Mouse (Mus musculus) layer of hippocampus, adult 2 months (tissue): ENCODE measurements around the gene Pcx. TPM values are rescaled to one million over a fixed set of nuclear protein-coding genes. Genes with fewer than 3 reads are reported as not detected.
A peak's percentile ranks its signal among the peaks of the same experiment; 100 is the strongest.

Experiments
- DNase-seq, 2 experiments: peaks; one replicate each; pipeline ENCODE4 v3.0.0; 2022; ENCODE audit warnings: low spot score in 2 of 2
- H3K27ac ChIP-seq: fragments of 200-600 bp; 2 replicates; pipeline ENCODE4 v1.8.1; 2022
- H3K4me3 ChIP-seq: fragments of 200-600 bp; 2 replicates; pipeline ENCODE4 v1.8.1; 2022; ENCODE audit warnings: mild to moderate bottlenecking
- CTCF ChIP-seq: fragments of 200-600 bp; conservative IDR thresholded peaks from 2 replicates; pipeline ENCODE4 v1.8.1; 2022; ENCODE audit warnings: antibody characterized with exemption, mild to moderate bottlenecking, moderate library complexity
- total RNA-seq, 2 experiments: library from RNA; stranded (reverse); gene quantifications; 2 replicates each; pipeline ENCODE4 v1.2.3; 2021

Pcx gene
- total RNA-seq, 2 experiments from 2014 or later = 64.1 to 76.0 TPM

DNA sequence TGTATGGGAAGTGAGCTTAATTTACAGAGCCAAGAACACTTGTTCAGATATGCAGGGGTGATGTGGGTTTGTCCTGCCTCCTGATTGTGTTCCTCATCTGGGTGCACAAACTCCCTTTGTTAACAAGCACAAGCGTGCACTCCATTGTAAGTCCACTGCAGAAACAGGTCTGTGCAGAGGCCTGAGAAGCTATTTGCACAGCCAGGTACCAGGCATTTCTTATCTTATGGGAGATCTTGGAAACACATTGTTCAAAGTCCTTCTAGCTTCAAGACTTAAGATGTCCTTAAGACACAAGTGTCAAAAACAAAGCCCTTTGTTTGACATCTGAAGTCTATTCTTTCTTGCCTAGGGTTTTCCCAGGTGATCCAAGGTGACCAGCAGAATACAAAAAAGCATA lies 5.4 kb upstream of the Pcx start:
- TF ChIP-seq CTCF = no peak
- no peak for DNase-seq
- H3K4me3 ChIP-seq = no peak overlapping the region
- no peak overlapping the region for H3K27ac ChIP-seq

DNA sequence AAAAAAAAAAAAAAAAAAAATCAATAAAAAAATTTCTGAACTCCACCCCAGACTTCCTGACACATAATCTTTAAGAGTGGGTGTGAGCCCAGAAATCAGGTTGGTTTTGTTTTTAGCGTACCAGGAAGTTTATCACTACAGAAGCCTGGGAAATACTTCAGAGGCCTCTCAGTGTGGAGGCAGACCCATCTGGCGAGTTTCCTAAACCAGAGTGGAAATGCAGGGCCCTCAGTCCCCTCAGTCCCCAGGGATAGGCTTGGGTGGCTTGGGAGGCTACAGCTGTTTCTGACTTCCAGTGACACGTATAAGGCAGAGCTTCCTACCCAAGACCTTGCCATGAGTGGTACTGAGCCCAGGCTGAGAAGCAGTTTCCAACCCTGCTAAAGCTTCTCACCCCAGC lies 2.5 kb upstream of the Pcx start:
- TF ChIP-seq CTCF = no peak
- H3K27ac ChIP-seq = no peak overlapping the region
- H3K4me3 ChIP-seq = no peak overlapping the region
- no peak for DNase-seq

DNA sequence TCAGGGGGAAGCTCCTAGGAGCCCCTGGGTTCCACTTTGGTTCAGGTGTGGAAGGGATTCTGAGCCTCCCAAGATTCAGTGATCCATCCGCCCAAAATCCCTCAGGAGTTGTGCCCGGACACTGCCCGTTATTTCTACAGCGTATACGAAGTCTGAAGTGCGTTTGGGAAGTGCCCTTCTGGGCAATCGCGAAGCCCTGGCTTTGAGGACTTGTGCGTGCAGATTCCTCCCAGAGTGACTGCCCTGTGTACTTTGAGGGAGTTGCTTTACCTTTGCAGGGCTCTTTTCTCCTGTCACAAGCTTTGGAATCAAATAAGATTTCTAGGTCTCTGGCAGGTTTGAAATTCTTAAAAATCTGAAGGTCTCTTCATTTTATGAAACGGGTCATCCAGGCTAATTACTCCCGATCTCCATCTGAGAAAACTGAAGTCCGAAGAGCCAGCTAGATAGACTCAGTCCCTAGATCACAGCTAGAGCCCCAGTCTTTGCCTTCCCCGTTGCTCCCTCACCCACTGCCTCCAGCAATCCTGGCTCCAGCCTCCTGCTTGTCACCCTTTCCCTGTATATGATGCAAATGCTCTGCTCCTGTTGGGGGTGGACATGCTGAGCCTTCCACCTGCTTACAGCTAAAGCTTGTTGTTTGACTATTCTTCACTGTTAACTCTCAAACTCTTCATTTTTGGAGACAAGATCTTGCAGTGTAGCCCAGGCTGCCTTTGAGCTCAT lies 1.0 kb downstream of the Pcx start:
- DNase-seq = no peak

DNA sequence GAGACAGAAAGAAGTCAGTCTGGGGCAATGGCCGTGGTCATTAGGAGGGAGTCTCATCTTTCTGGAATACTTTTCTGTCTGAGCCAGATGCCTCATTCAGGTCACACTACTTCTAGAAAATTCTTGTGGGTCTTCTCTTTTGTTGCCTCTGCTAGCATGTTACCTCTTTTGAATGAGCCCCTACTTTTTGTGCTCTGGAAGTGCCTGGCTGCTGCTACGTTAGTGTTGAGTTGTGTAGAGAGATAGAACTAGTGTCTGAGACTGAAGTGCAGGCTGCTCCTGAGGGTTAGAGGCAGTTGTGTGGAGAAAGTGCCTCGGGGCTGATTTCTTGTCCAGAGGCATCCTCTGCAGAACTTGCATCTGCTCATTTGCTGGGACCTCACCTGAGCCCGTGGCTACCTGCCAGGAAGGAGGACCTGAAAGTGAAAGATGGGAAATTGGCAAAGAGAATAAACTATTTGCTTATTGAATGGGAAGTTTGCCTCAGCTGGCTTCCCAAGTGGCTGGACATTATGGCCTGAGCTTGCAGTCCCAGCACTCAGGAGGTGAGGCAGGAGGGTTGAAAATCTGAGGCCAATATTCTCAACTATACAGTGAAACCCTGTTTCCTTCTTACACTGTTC lies 3.1 kb downstream of the Pcx start:
- DNase-seq = no peak
- no peak overlapping the region for H3K4me3 ChIP-seq
- no peak for TF ChIP-seq CTCF
- H3K27ac ChIP-seq = no peak overlapping the region

More for the DNA sequence above, 1.0 kb downstream of the Pcx start:
- TF ChIP-seq CTCF = no peak
- Histone ChIP-seq H3K27ac (peak overlapping the region; percentile 88), H3K4me3 (peak overlapping the region; percentile 92)

DNA sequence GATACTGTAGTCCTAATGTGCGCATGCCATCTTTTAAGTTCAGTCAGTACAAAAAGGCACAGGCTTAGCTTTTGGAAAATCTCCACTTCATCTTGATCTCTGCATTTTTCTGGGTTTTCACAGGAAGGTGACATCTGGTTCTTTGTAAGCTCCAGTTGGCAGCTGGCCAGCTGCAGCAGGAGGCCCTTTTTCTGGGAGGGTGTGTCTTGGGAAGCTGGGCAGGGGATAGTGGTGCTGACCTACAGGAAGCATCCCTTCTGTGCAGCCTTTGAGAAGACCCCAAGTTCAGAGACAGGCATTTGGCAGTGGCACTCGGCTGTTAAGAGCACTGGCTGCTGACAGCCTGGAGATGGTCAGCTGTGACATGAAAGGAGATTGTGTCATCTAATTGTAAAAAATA lies 5.5 kb downstream of the Pcx start:
- H3K27ac ChIP-seq = peak overlapping the region; percentile 4; the same call in 1 of the 2 replicates
- TF ChIP-seq CTCF = no peak
- H3K4me3 ChIP-seq = no peak overlapping the region
- DNase-seq = no peak

- TF ChIP-seq CTCF = no peak
- DNase-seq = no peak
- no peak overlapping the region for H3K4me3 ChIP-seq
- H3K27ac ChIP-seq = peak overlapping the region; percentile 4; the same call in 1 of the 2 replicates
Measured at GRCm38 (mm10) chr19:4516288-4516687, 6.0 kb downstream of the Pcx start.

DNA sequence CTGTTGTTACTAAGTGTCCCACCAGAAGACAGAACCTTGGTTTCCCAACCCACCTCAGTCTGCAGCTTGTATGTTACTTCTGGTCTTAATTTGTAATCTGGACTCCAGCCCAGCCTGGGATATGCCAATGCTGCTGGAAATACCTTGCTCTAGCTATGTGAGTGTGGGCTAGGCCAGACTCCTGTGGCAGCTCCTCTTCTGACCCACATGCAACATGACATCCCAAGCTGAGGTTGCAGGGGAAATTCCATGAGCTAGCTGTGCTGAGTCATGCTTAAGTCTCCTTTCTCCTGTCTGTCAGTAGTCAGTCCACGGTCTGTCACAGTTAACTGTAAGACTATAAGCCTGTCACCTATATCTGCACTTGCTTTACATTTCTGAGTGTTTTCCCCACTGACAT lies 7.2 kb downstream of the Pcx start:
- DNase-seq = no peak
- TF ChIP-seq CTCF = no peak
- Histone ChIP-seq H3K4me3 (no peak overlapping the region), H3K27ac (no peak overlapping the region)

DNA sequence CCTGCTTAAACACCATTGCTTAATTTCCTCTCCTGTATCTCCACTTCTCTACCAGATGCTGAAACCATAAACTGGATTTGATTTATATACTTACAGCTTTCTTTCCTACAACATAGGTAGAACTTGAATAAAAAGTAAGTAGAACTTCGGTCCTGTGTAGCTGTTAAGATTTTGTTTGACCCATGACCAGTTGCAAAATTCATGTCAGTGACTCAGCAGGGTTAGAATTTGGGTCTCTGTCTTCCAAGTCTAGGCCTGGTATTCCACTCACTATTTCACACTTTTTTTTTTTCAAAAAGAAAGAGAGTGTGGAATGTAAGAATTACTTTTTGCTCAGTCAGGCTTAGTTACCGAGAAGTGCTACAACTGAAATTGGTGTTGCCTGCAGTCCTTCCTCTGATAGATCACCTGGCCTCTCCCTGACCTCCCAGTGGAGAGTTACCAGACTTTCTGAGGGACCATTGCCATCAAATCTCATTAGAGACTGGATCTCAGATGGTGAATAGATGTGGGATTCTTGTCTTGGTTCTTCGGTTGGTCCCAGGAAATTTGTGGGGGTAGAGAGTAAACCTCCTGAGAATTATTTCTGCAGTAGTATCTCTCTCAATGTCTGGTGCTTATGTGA lies 11.3 kb downstream of the Pcx start:
- no peak overlapping the region for H3K27ac ChIP-seq
- no peak for TF ChIP-seq CTCF
- H3K4me3 ChIP-seq = no peak overlapping the region
- DNase-seq = no peak

DNA sequence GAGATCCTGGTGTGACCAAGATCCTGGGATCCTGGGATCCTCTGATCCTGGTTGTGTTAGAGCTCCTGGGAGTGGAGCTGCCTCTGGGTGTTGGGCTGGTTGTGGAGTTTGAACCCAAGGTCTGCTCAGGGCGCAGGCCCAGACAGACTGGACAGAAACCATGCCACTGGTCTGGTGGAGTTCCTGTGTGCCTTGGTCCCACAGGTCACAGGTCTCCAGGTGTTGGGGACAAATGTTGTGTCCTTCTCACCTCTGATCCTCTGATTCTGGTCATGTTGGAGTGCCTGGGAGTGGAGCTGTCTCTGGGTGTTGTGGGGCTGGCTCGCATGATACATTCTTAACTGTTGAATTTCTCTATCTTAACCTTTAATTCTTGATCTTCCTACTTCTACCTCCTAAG lies 24.4 kb downstream of the Pcx start:
- DNase-seq = no peak
- Histone ChIP-seq H3K4me3 (no peak overlapping the region), H3K27ac (no peak overlapping the region)
- no peak for TF ChIP-seq CTCF

GRCm38 (mm10) chr19:4535922-4536321 lies 25.6 kb downstream of the Pcx start:
- Histone ChIP-seq H3K27ac (peak overlapping the region; percentile 32; the same call in 1 of the 2 replicates), H3K4me3 (no peak overlapping the region)
- no peak for DNase-seq
- no peak for TF ChIP-seq CTCF

DNA sequence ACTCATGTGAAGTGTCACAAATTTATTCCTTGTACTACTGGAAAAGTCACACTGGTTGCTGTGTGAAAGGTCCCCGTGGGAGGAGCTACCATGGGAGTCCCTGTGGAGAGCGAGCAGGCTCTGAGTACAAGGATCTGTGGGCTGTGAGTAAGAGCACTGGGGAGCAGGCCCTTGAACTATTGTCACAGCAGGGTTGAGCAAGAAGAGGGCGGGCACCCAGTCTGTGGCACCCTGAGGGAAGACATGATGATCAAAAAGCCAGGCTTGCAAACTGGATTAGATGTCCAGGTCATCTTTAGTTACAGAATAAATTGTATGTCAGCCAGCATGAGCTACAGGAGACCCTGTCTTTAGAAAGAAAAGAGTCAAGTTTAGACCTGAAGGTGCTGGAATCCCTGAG lies 26.3 kb downstream of the Pcx start:
- TF ChIP-seq CTCF = no peak
- Histone ChIP-seq H3K4me3 (no peak overlapping the region), H3K27ac (no peak overlapping the region)
- DNase-seq = no peak

- DNase-seq = no peak
- H3K27ac ChIP-seq = no peak overlapping the region
- TF ChIP-seq CTCF = peak; percentile 35
- no peak overlapping the region for H3K4me3 ChIP-seq
Measured at GRCm38 (mm10) chr19:4540263-4540662, 30.0 kb downstream of the Pcx start.

DNA sequence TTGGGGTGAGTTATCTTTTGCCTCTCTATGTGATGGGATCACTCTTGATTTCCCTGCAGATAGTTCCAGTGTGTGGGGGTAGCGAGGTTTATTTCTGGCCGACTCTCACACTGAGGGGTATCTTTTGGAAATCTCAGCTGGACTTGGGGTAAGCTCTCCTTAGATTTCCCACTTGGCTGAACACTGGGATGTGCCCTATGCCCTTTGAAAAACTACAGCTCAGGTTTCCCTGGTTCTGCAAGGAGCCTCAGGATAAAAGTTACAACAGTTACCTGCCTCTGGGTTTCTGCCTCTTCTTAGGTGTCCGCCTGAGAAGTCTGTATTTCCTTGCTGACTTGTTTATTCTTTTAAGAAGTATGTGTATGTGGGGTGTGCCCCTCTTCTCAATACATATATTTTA lies 30.7 kb downstream of the Pcx start:
- no peak for DNase-seq
- no peak for TF ChIP-seq CTCF
- Histone ChIP-seq H3K27ac (no peak overlapping the region), H3K4me3 (no peak overlapping the region)

GRCm38 (mm10) chr19:4542081-4542480 lies 31.8 kb downstream of the Pcx start:
- H3K4me3 ChIP-seq = no peak overlapping the region
- DNase-seq = no peak
- H3K27ac ChIP-seq = no peak overlapping the region
- TF ChIP-seq CTCF = no peak
